Mouse (Mus musculus): ENCODE results near the gene Pdia5. TPM values are rescaled to one million over a fixed set of nuclear protein-coding genes. Genes with fewer than 3 reads are reported as not detected.

Pdia5 gene
- polyA plus RNA-seq, 1 experiment from 2014 or later, result 49.4 TPM

DNA sequence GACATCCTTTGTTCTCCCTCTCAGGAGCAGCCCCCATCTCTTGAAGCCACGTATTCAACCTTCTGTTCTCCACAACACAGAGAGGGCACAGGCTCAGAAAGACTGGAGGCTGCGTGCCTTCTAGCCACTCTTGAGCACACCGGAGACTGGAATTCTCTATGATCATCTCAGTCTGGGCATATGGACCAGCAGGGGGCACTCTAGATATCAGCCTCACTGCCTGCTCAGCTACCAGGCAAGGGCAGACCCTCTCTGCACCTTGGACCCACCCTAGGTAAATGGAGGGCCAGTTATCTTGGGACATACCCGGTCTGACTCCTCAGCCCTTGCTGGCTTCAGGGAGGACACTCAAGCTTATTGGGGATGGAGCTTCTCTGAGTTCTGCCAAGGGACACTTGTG is 68.5 kb downstream of the Pdia5 start:
- H3K9ac ChIP-seq (replicated peaks; ENCODE audit: low read depth), result no peak overlapping the region
- H3K4me2 ChIP-seq (replicated peaks; ENCODE audit: low read depth, low read length), result no peak overlapping the region
- no peak overlapping the region for H3K4me3 ChIP-seq (ENCODE audit: low read depth, low read length)
- DNase-seq (ENCODE audit: low spot score) (peak; percentile 34), ATAC-seq (no peak)
- TF ChIP-seq EP300 (IDR thresholded peaks at IDR 0.05) (no peak), CTCF (IDR thresholded peaks at IDR 0.05) (peak; percentile 62)
- WGBS, result 61% methylated on average over 4 of the region's 4 CpGs
- H3K27ac ChIP-seq (ENCODE audit: low read length), result no peak overlapping the region
- H3K36me3 ChIP-seq (ENCODE audit: insufficient read depth, low read length), result no peaks in the 10 kb centered on the region
- no peaks in the 10 kb centered on the region for H3K27me3 ChIP-seq (replicated peaks; ENCODE audit: insufficient read depth, low read length)
- H3K4me1 ChIP-seq (ENCODE audit: insufficient read depth, low read depth, low read length), result no peaks in the 10 kb centered on the region
- H3K9me3 ChIP-seq (ENCODE audit: low read length), result no peaks in the 10 kb centered on the region

DNA sequence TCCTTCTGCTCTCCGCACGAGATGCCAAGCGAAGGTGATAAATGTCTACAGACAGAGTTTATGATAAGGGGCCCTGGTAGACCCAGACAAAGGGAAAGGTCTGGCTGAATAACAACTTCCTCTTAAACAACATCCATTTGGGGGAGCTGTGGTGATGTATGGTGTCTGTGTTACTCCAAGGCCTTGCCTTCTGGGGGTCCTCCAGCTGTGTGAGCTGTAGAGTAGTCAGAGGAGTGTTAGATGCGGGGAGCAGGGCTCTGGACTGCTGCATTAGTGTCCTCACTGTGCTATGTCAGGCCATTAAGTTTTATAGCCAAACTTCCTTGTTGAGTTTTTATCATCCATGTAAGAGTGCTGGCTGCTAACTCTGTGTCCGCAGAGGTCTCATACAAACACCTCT is 76.1 kb downstream of the Pdia5 start:
- H3K36me3 ChIP-seq (ENCODE audit: insufficient read depth, low read length), result no peaks in the 10 kb centered on the region; the same call in 1 of the 2 replicates
- H3K4me2 ChIP-seq (replicated peaks; ENCODE audit: low read depth, low read length), result no peak overlapping the region
- H3K4me3 ChIP-seq (ENCODE audit: low read depth, low read length), result no peak overlapping the region
- 65% methylated on average over 5 of the region's 5 CpGs for WGBS
- ATAC-seq, result no peak
- H3K27ac ChIP-seq (ENCODE audit: low read length), result no peak overlapping the region
- no peak for DNase-seq (ENCODE audit: low spot score)
- no peak overlapping the region for H3K9ac ChIP-seq (replicated peaks; ENCODE audit: low read depth)
- no peaks in the 10 kb centered on the region for H3K9me3 ChIP-seq (ENCODE audit: low read length)
- TF ChIP-seq CTCF (IDR thresholded peaks at IDR 0.05) (no peak), EP300 (IDR thresholded peaks at IDR 0.05) (no peak)
- H3K27me3 ChIP-seq (replicated peaks; ENCODE audit: insufficient read depth, low read length), result no peaks in the 10 kb centered on the region
- no peaks in the 10 kb centered on the region for H3K4me1 ChIP-seq (ENCODE audit: insufficient read depth, low read depth, low read length)

DNA sequence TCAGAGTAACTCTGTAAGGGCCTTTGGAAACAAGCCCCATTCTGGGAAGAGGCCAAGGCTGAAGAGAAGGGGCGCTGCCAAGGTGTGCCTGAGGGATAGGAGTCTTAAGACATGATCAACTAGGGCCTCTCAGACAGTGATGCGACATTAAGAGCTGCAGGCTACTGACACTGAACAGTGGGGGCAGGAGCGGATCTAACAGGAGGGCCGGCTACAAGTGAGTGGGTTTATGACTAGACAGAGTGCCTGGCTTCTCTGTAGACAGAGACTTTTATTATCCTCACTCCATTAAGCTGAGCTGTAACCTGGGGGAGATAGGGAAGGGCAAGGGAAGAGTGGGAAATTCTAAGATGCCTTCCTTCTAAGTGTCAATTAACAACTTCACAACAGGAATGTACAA is 84.0 kb downstream of the Pdia5 start:
- Histone ChIP-seq H3K4me3 (ENCODE audit: low read depth, low read length) (no peak overlapping the region), H3K27me3 (replicated peaks; ENCODE audit: insufficient read depth, low read length) (no peaks in the 10 kb centered on the region), H3K9ac (replicated peaks; ENCODE audit: low read depth) (no peak overlapping the region), H3K36me3 (ENCODE audit: insufficient read depth, low read length) (no peaks in the 10 kb centered on the region; the same call in 1 of the 2 replicates), H3K9me3 (ENCODE audit: low read length) (no peaks in the 10 kb centered on the region), H3K4me1 (ENCODE audit: insufficient read depth, low read depth, low read length) (no peaks in the 10 kb centered on the region), H3K27ac (ENCODE audit: low read length) (no peak overlapping the region), H3K4me2 (replicated peaks; ENCODE audit: low read depth, low read length) (no peak overlapping the region)
- no peak for TF ChIP-seq CTCF (IDR thresholded peaks at IDR 0.05)
- no peak for TF ChIP-seq EP300 (IDR thresholded peaks at IDR 0.05)
- no peak for ATAC-seq
- DNase-seq (ENCODE audit: low spot score), result no peak
- WGBS, result 70% methylated on average over 4 of the region's 4 CpGs

DNA sequence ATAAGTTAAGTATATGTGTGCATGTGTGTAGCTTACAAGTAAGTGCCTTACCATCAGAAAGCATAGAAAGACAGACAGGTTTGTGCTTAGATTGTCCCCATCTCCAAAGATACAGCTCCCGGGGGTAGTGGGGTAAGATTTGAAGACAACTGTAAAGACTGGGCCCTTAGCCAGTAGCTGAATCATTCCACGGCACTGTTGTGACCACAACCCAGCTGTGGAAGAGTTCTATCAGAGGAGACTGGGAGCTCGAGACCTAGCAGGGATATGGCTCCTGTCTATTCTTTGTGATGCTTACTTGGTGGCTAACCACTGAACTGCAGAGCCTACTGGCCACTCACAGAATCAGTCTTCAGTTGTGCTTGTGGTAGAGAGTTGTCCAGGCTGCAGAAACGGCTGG is 84.5 kb downstream of the Pdia5 start:
- Histone ChIP-seq H3K27ac (ENCODE audit: low read length) (no peak overlapping the region), H3K4me2 (replicated peaks; ENCODE audit: low read depth, low read length) (no peak overlapping the region), H3K36me3 (ENCODE audit: insufficient read depth, low read length) (no peaks in the 10 kb centered on the region; the same call in 1 of the 2 replicates), H3K27me3 (replicated peaks; ENCODE audit: insufficient read depth, low read length) (no peaks in the 10 kb centered on the region), H3K9ac (replicated peaks; ENCODE audit: low read depth) (no peak overlapping the region), H3K9me3 (ENCODE audit: low read length) (no peaks in the 10 kb centered on the region), H3K4me1 (ENCODE audit: insufficient read depth, low read depth, low read length) (no peaks in the 10 kb centered on the region), H3K4me3 (ENCODE audit: low read depth, low read length) (no peak overlapping the region)
- WGBS, result 75% methylated on average over 4 of the region's 4 CpGs
- ATAC-seq (no peak), DNase-seq (ENCODE audit: low spot score) (no peak)
- TF ChIP-seq CTCF (IDR thresholded peaks at IDR 0.05) (no peak), EP300 (IDR thresholded peaks at IDR 0.05) (no peak)

DNA sequence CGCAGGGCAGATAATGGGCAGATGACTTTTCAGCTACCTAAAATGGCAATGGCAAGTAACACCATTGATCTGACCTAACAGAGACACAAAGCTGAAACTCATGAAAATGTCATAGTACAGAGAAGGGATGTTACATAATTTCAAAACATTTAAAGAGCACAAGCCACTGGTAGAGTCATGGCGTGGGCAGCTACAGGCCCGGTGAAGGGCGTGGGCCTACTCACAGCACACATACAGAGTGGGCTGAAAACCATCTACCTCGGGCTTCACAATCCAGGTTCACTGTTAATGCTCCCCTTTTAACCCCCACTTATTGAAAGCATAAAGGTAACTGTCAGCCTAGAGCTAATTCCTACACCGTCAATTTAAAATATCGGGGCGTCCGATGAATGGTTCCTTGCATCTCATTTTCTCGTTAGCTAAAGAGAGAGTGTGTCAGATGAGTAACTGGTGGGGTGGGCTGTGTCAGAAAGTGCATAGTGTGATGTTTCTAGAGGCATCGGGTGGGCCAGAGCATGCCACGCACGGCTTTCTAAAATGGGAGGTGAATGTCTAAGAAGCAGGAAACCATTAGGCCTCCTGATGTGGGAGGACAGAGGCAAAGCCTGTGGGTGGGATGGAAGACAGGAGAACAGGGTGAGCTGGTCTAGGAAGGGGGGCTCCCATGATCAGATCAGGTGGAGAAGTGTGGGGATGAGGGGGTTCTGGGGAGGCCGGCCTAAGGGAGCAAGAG is 85.2 kb downstream of the Pdia5 start:
- Histone ChIP-seq H3K4me3 (ENCODE audit: low read depth, low read length) (no peak overlapping the region), H3K4me1 (ENCODE audit: insufficient read depth, low read depth, low read length) (no peaks in the 10 kb centered on the region), H3K9ac (replicated peaks; ENCODE audit: low read depth) (no peak overlapping the region), H3K4me2 (replicated peaks; ENCODE audit: low read depth, low read length) (no peak overlapping the region), H3K36me3 (ENCODE audit: insufficient read depth, low read length) (no peaks in the 10 kb centered on the region; the same call in 1 of the 2 replicates), H3K27me3 (replicated peaks; ENCODE audit: insufficient read depth, low read length) (no peaks in the 10 kb centered on the region), H3K9me3 (ENCODE audit: low read length) (no peaks in the 10 kb centered on the region), H3K27ac (ENCODE audit: low read length) (no peak overlapping the region)
- 93% methylated on average over 14 of the region's 14 CpGs for WGBS
- ATAC-seq (no peak), DNase-seq (ENCODE audit: low spot score) (no peak)
- TF ChIP-seq CTCF (IDR thresholded peaks at IDR 0.05) (no peak), EP300 (IDR thresholded peaks at IDR 0.05) (no peak)

DNA sequence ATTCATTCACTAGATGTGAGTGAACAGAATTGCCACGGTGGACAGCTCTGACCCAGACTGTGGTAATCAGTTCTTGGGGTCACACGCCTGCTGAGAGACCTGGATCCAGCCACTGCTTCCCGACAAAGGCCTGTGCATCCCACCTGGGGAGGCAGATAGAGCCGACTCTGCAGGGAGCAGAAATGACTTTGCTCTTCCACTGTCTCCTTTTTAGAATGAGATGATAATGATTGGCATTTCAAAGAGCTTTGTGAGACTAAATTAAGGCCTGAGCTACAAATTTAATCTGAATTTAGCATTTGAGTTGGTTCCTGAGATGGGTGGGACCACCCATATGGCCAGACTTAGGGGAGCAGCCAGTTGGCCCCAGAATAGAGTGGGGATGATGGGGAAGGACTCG is 85.8 kb downstream of the Pdia5 start:
- ATAC-seq (no peak), DNase-seq (ENCODE audit: low spot score) (no peak)
- TF ChIP-seq CTCF (IDR thresholded peaks at IDR 0.05) (no peak), EP300 (IDR thresholded peaks at IDR 0.05) (no peak)
- Histone ChIP-seq H3K27ac (ENCODE audit: low read length) (no peak overlapping the region), H3K36me3 (ENCODE audit: insufficient read depth, low read length) (no peaks in the 10 kb centered on the region), H3K9ac (replicated peaks; ENCODE audit: low read depth) (no peak overlapping the region), H3K4me3 (ENCODE audit: low read depth, low read length) (no peak overlapping the region), H3K27me3 (replicated peaks; ENCODE audit: insufficient read depth, low read length) (no peaks in the 10 kb centered on the region), H3K4me2 (replicated peaks; ENCODE audit: low read depth, low read length) (no peak overlapping the region), H3K4me1 (ENCODE audit: insufficient read depth, low read depth, low read length) (no peaks in the 10 kb centered on the region), H3K9me3 (ENCODE audit: low read length) (no peaks in the 10 kb centered on the region)
- 83% methylated on average over 5 of the region's 5 CpGs for WGBS

Measured in lung, postnatal 0 days (tissue).